Mouse (Mus musculus): ENCODE measurements at regions not wholly inside any gene's neighbourhood (a gene's known extent, or its start where the extent isn't known, plus 50 kb on each side); places are given as distances from the start of the nearest gene placed in this dataset.

- no peak overlapping the region for H3K27ac ChIP-seq (ENCODE audit: low read depth)
- peak; percentile 30 for DNase-seq
- no peak overlapping the region for H3K4me3 ChIP-seq (ENCODE audit: low read depth, low read length)
- no peak overlapping the region for H3K4me2 ChIP-seq
- H3K9me3 ChIP-seq (ENCODE audit: low read depth, low read length), result no peaks in the 10 kb centered on the region
- no peaks in the 10 kb centered on the region for H3K36me3 ChIP-seq (ENCODE audit: insufficient read depth)
- peaks cover 4% of the 10 kb centered on the region; the same call in 1 of the 2 replicates for H3K4me1 ChIP-seq (ENCODE audit: insufficient read depth)
- ATAC-seq (ENCODE audit: insufficient read depth), result no peak
- no peaks in the 10 kb centered on the region for H3K27me3 ChIP-seq (ENCODE audit: insufficient read depth, low read length)
- 52% methylated on average over 6 of the region's 6 CpGs for WGBS
- H3K9ac ChIP-seq, result no peak overlapping the region
- no peak for TF ChIP-seq CTCF (IDR thresholded peaks at IDR 0.05; ENCODE audit: low read depth)
Measured at GRCm38 (mm10) chr3:22023049-22023448, 53.4 kb upstream of the Tbl1xr1 start.

DNA sequence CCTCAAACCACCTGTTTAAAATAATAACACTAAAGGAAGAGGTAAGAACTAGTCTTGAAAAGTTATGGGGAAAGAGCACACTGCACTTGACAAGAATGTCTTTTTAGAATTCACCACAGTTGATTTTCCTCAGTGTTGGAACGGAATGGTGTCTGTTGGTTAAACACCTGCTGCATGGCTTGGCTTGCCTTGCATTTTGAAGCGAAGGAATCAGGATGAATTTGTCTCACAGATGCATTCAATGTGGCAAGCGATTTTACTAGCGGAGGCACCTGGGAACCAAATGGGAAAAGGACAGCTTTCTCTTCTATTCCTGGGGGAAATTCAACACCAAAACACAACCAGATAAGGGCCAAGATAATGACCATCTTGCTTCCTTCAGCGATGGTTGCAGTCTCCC, 52.9 kb upstream of the Tbl1xr1 start:
- Histone ChIP-seq H3K4me1 (ENCODE audit: insufficient read depth) (peaks cover 4% of the 10 kb centered on the region; the same call in 1 of the 2 replicates), H3K27me3 (ENCODE audit: insufficient read depth, low read length) (no peaks in the 10 kb centered on the region), H3K9ac (no peak overlapping the region), H3K9me3 (ENCODE audit: low read depth, low read length) (no peaks in the 10 kb centered on the region), H3K27ac (ENCODE audit: low read depth) (no peak overlapping the region), H3K36me3 (ENCODE audit: insufficient read depth) (no peaks in the 10 kb centered on the region), H3K4me2 (no peak overlapping the region), H3K4me3 (ENCODE audit: low read depth, low read length) (no peak overlapping the region)
- no peak for DNase-seq
- WGBS, result 59% methylated on average over 5 of the region's 5 CpGs
- ATAC-seq (ENCODE audit: insufficient read depth), result no peak
- TF ChIP-seq CTCF (IDR thresholded peaks at IDR 0.05; ENCODE audit: low read depth), result no peak

- Histone ChIP-seq H3K9ac (no peak overlapping the region), H3K9me3 (ENCODE audit: low read depth, low read length) (no peaks in the 10 kb centered on the region), H3K4me2 (no peak overlapping the region), H3K27me3 (ENCODE audit: insufficient read depth, low read length) (no peaks in the 10 kb centered on the region), H3K4me1 (ENCODE audit: insufficient read depth) (peaks cover 4% of the 10 kb centered on the region; the same call in 1 of the 2 replicates), H3K36me3 (ENCODE audit: insufficient read depth) (no peaks in the 10 kb centered on the region), H3K27ac (ENCODE audit: low read depth) (no peak overlapping the region), H3K4me3 (ENCODE audit: low read depth, low read length) (no peak overlapping the region)
- DNase-seq (peak; percentile 46), ATAC-seq (ENCODE audit: insufficient read depth) (no peak; the same call in 1 of the 2 replicates)
- 25% methylated on average over 6 of the region's 6 CpGs for WGBS
- TF ChIP-seq CTCF (IDR thresholded peaks at IDR 0.05; ENCODE audit: low read depth), result no peak
Measured at GRCm38 (mm10) chr3:22024200-22024599, 52.3 kb upstream of the Tbl1xr1 start.

DNA sequence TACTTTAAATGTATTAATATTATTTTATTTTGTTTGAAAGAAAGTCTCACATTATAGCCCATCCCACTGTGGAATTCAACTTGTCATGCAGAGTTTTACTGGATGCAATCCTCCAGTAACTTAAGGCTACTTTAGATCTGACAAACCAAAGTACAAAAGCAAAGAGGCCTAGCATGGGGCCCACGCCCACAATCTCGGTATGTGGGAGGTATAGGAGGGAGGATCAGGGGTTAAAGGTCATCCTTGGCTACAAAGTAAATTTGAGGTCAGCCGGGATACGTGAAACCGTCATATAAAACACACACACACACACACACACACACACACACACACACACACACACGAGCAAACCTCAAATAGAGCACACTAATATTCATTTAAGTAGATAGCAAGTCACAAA, 51.3 kb upstream of the Tbl1xr1 start:
- TF ChIP-seq CTCF (IDR thresholded peaks at IDR 0.05; ENCODE audit: low read depth), result no peak

GRCm38 (mm10) chr3:22025615-22026014, 50.8 kb upstream of the Tbl1xr1 start:
- H3K9me3 ChIP-seq (ENCODE audit: low read depth, low read length), result no peaks in the 10 kb centered on the region
- H3K4me2 ChIP-seq, result no peak overlapping the region
- WGBS, result 78% methylated on average over 8 of the region's 8 CpGs
- no peaks in the 10 kb centered on the region for H3K27me3 ChIP-seq (ENCODE audit: insufficient read depth, low read length)
- ATAC-seq (ENCODE audit: insufficient read depth), result no peak
- H3K27ac ChIP-seq (ENCODE audit: low read depth), result no peak overlapping the region
- H3K36me3 ChIP-seq (ENCODE audit: insufficient read depth), result no peaks in the 10 kb centered on the region
- no peak overlapping the region for H3K4me3 ChIP-seq (ENCODE audit: low read depth, low read length)
- H3K4me1 ChIP-seq (ENCODE audit: insufficient read depth), result peaks cover 4% of the 10 kb centered on the region; the same call in 1 of the 2 replicates
- no peak for DNase-seq
- H3K9ac ChIP-seq, result no peak overlapping the region
- TF ChIP-seq CTCF (IDR thresholded peaks at IDR 0.05; ENCODE audit: low read depth), result no peak

More for the DNA sequence above, 51.3 kb upstream of the Tbl1xr1 start:
- H3K4me1 ChIP-seq (ENCODE audit: insufficient read depth), result peaks cover 4% of the 10 kb centered on the region; the same call in 1 of the 2 replicates
- H3K4me2 ChIP-seq, result no peak overlapping the region
- ATAC-seq (ENCODE audit: insufficient read depth) (no peak), DNase-seq (no peak)
- no peak overlapping the region for H3K4me3 ChIP-seq (ENCODE audit: low read depth, low read length)
- H3K9ac ChIP-seq, result no peak overlapping the region
- no peak overlapping the region for H3K27ac ChIP-seq (ENCODE audit: low read depth)
- no peaks in the 10 kb centered on the region for H3K9me3 ChIP-seq (ENCODE audit: low read depth, low read length)
- 63% methylated on average over 6 of the region's 6 CpGs for WGBS
- H3K36me3 ChIP-seq (ENCODE audit: insufficient read depth), result no peaks in the 10 kb centered on the region
- H3K27me3 ChIP-seq (ENCODE audit: insufficient read depth, low read length), result no peaks in the 10 kb centered on the region
